Mouse (Mus musculus) ES-Bruce4 (cell line): ENCODE measurements around the gene B4galnt1. TPM values are rescaled to one million over a fixed set of nuclear protein-coding genes. Genes with fewer than 3 reads are reported as not detected.
"Not testable (repeated sequence)": the region's sequence is repeated elsewhere in the genome, so short reads cannot be mapped to it uniquely, and the experiment has no call there.

ENCODE experiments used
- H3K27ac ChIP-seq: 2 replicates; pipeline ENCODE4 v1.5.1; 2012; ENCODE audit warnings: low read length, inconsistent platforms; ENCODE audit not compliant: insufficient read depth
- H3K27me3 ChIP-seq: 2 replicates; pipeline ENCODE4 v1.6.1; 2012; ENCODE audit warnings: mild to moderate bottlenecking, low read length, inconsistent platforms; ENCODE audit not compliant: control insufficient read depth, poor library complexity, insufficient read depth, severe bottlenecking
- H3K36me3 ChIP-seq: 2 replicates; pipeline ENCODE4 v1.6.1; 2012; ENCODE audit warnings: inconsistent platforms, mild to moderate bottlenecking, low read length, moderate library complexity; ENCODE audit not compliant: control insufficient read depth, poor library complexity, insufficient read depth, severe bottlenecking
- H3K4me1 ChIP-seq: one replicate; pipeline ENCODE4 v1.8.1; 2011; ENCODE audit warnings: low read length; ENCODE audit not compliant: control insufficient read depth, insufficient read depth
- H3K4me3 ChIP-seq: 2 replicates; pipeline ENCODE4 v1.5.1; 2011; ENCODE audit warnings: low read depth, mild to moderate bottlenecking, low read length
- H3K9ac ChIP-seq: 2 replicates; pipeline ENCODE4 v1.6.1; 2012; ENCODE audit warnings: low read depth, mild to moderate bottlenecking, inconsistent platforms; ENCODE audit not compliant: poor library complexity, severe bottlenecking
- H3K9me3 ChIP-seq: replicated peaks from 2 replicates; pipeline ENCODE4 v1.6.1; 2012; ENCODE audit warnings: mild to moderate bottlenecking, low read length, inconsistent platforms; ENCODE audit not compliant: control insufficient read depth, poor library complexity, insufficient read depth, severe bottlenecking
- CTCF ChIP-seq: IDR thresholded peaks from one replicate; pipeline ENCODE4 v1.8.1; 2011; ENCODE audit warnings: low read depth, low read length
- EP300 ChIP-seq: IDR thresholded peaks from 2 replicates; pipeline ENCODE4 v1.6.1; 2011; ENCODE audit warnings: low read depth, low read length; ENCODE audit not compliant: insufficient read depth
- POLR2A ChIP-seq: IDR thresholded peaks from one replicate; pipeline ENCODE4 v1.8.1; 2011; ENCODE audit warnings: low read length; ENCODE audit not compliant: insufficient read depth
- polyA plus RNA-seq: library from polyadenylated mRNA; stranded (reverse); fragments of >200 nt; gene quantifications from 2 replicates; pipeline ENCODE4 v1.2.4, GENCODE M21; 2011; ENCODE audit warnings: low read depth; ENCODE audit not compliant: missing spikeins, insufficient read depth, insufficient read length

Gene B4galnt1
- polyA plus RNA-seq, 1 experiment: 7.7 TPM

- no peak overlapping the region for H3K27ac ChIP-seq
- no peaks in the 10 kb centered on the region for H3K36me3 ChIP-seq
- H3K27me3 ChIP-seq: no peaks in the 10 kb centered on the region
- no peak for TF ChIP-seq EP300
- no peak for TF ChIP-seq CTCF
- H3K9me3 ChIP-seq: no peaks in the 10 kb centered on the region
- no peak overlapping the region for H3K4me3 ChIP-seq
- peaks cover 2% of the 10 kb centered on the region for H3K4me1 ChIP-seq
- no peak overlapping the region for H3K9ac ChIP-seq
These were observed 25.6 kb downstream of the B4galnt1 start for GRCm38 (mm10) chr10:127190398-127191190.

GRCm38 (mm10) chr10:127191191-127192056 is 26.4 kb downstream of the B4galnt1 start:
- Histone ChIP-seq H3K4me1 (peaks cover 3% of the 10 kb centered on the region), H3K9ac (no peak overlapping the region), H3K27ac (no peak overlapping the region), H3K27me3 (no peaks in the 10 kb centered on the region), H3K4me3 (no peak overlapping the region), H3K9me3 (no peaks in the 10 kb centered on the region), H3K36me3 (no peaks in the 10 kb centered on the region)
- TF ChIP-seq CTCF (no peak), EP300 (no peak), POLR2A (no peak)

- not testable (repeated sequence) for H3K4me3 ChIP-seq, H3K36me3 ChIP-seq, H3K27me3 ChIP-seq, H3K9me3 ChIP-seq, H3K27ac ChIP-seq, H3K4me1 ChIP-seq, H3K9ac ChIP-seq
These were observed 27.0 kb downstream of the B4galnt1 start for GRCm38 (mm10) chr10:127192057-127192328.

GRCm38 (mm10) chr10:127193011-127193410 is 28.0 kb downstream of the B4galnt1 start:
- Histone ChIP-seq H3K27ac (no peak overlapping the region), H3K9ac (no peak overlapping the region), H3K4me1 (peaks cover 2% of the 10 kb centered on the region), H3K36me3 (no peaks in the 10 kb centered on the region), H3K27me3 (no peaks in the 10 kb centered on the region), H3K9me3 (no peaks in the 10 kb centered on the region), H3K4me3 (no peak overlapping the region)
- TF ChIP-seq POLR2A (no peak), CTCF (no peak), EP300 (no peak)

DNA sequence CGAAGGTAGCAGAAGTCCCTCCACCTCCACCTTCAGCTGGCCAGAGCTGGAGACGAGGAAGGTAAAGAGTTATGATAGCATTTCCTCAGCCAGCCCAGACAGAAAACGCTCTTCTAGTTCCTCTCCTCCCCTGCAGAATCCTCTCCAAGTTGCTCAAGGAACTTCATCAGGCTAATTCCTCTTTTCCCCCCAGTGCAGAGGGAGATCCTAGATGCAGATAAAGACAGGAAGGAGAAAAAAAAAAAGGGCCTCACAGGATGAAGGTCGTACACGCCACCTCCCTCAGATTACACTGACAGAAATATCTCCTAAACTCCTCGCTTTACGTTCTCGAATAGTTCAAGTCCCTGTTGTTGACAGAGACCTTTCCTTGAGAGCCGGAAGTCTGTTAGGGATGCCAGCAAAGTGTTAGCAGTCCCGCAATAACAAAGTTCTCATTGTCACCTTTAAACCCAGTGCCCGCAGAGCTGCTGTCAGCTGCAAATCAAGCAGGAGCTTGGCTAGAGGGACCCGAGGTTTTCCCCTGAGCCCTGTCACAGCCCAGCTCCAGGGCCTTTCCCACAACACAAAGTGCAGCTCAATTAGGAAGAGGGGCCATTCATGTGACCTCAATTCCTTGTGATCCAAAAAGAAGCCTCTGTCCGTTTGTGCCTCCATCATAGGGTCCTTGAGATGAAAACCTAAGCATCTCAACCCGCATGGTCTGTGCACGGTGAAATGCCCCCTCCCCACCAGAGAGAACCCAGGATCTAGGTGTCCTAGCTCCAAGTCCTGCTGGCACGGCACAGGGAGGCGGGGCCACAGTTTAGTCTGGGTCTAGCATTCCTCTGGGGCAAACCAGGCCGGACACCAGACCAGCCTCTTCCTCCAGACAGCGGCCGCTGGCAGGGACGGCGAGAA is 29.7 kb downstream of the B4galnt1 start:
- peak overlapping the region; percentile 61 for H3K4me3 ChIP-seq
- no peaks in the 10 kb centered on the region for H3K27me3 ChIP-seq
- no peaks in the 10 kb centered on the region for H3K9me3 ChIP-seq
- no peak overlapping the region for H3K27ac ChIP-seq
- H3K4me1 ChIP-seq: peaks cover 2% of the 10 kb centered on the region
- H3K36me3 ChIP-seq: peaks cover 10% of the 10 kb centered on the region
- peak overlapping the region; percentile 89 for H3K9ac ChIP-seq
- TF ChIP-seq CTCF (no peak), EP300 (no peak), POLR2A (no peak)
